Mouse (Mus musculus) ES-E14 (cell line): ENCODE measurements around the gene Dlx5.

Experiments used
- MAFK ChIP-seq: IDR thresholded peaks from 2 replicates; pipeline ENCODE4 v1.6.1; 2014; ENCODE audit warnings: mild to moderate bottlenecking, low read depth, low read length, inconsistent platforms; ENCODE audit not compliant: insufficient read depth
- ZC3H11A ChIP-seq: IDR thresholded peaks from 2 replicates; pipeline ENCODE4 v1.6.1; 2012; ENCODE audit warnings: low read depth, mild to moderate bottlenecking, inconsistent platforms, low read length, borderline replicate concordance
- ZNF384 ChIP-seq: IDR thresholded peaks from 2 replicates; pipeline ENCODE4 v1.6.1; 2012; ENCODE audit warnings: low read depth, low read length, inconsistent platforms

- TF ChIP-seq ZC3H11A: no peak
- no peak for TF ChIP-seq MAFK
- no peak for TF ChIP-seq ZNF384
These were observed 33.3 kb downstream of the Dlx5 start for GRCm38 (mm10) chr6:6848541-6848940.
